In the genomic region with DNA sequence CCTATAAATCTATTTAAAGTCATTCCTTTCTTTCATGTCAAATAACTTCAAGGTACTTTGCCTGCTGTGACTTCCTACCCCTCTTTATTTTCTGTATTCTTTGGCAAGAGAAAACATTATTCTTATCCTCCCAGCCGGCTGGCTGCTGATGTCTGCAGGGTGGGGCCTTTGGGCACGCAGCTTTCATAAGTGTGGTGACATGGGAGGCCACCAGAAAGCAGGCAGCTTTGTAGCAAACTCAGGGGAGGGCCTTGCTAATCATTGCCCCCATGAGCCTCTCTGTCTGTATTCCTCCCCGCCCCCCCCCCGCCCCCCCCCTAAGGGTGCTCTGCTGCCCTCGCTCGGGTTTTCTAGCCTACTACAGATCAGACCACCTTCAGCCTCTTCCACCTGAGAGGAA, we compare ENCODE assay signal across 14 mouse cellular contexts. TPM values are rescaled to one million over a fixed set of nuclear protein-coding genes. Genes with fewer than 3 reads are reported as not detected.
DNase-seq lines count a peak whose midpoint lies in the region; ATAC-seq lines count a peak whose summit lies in the region.
"Had no signal": no experiment of that assay in that cellular context is flagged by ENCODE, and none has a peak within 500 bp of the region (broad histone marks: within the 10 kb centered on the region; RNA-seq: fewer than 3 reads in every experiment).

No protein-coding gene starts in this region.

- H3K27ac ChIP-seq in heart, embryonic 12.5 days (ENCODE audit: poor library complexity, severe bottlenecking): no peak overlapping the region
- H3K27ac ChIP-seq in hindbrain, embryonic 13.5 days: no peak overlapping the region
- H3K27ac ChIP-seq in midbrain, embryonic 16.5 days (ENCODE audit: low read length): no peak overlapping the region
- H3K27ac ChIP-seq: limb, embryonic 15.5 days had no signal

- no peak for DNase-seq in heart, postnatal 14 days
- peak; percentile 29 for DNase-seq in brain, adult 2 months (ENCODE audit: low read depth, low spot score)
- DNase-seq in cerebellum, adult 9-11 months: no peak
- DNase-seq in adrenal gland, postnatal 36 days: no peak
- no peak for DNase-seq in spleen, adult 12 weeks (ENCODE audit: low spot score)
- DNase-seq: cerebellum, postnatal 14 days; right cerebral cortex, adult 18-20 months had no signal

- no peaks in the 10 kb centered on the region; the same call in 1 of the 2 replicates for H3K27me3 ChIP-seq in heart, embryonic 12.5 days (replicated peaks)
- H3K27me3 ChIP-seq in hindbrain, embryonic 13.5 days: no peaks in the 10 kb centered on the region
- H3K27me3 ChIP-seq in midbrain, embryonic 16.5 days (ENCODE audit: control insufficient read depth, insufficient read depth, low read depth, low read length): no peaks in the 10 kb centered on the region
- H3K27me3 ChIP-seq: limb, embryonic 15.5 days had no signal

- H3K4me1 ChIP-seq in heart, embryonic 12.5 days (replicated peaks): 0 out of 2 replicates have a peak, but pooled peaks cover 5% of the 10 kb centered on the region
- H3K4me1 ChIP-seq in hindbrain, embryonic 13.5 days (replicated peaks): peaks cover 3% of the 10 kb centered on the region
- no peaks in the 10 kb centered on the region for H3K4me1 ChIP-seq in midbrain, embryonic 16.5 days (ENCODE audit: control insufficient read depth, insufficient read depth, low read length)

- intact Hi-C loops in heart, postnatal 14 days (cut with DNase I): no loop called here

- H3K4me3 ChIP-seq in heart, embryonic 12.5 days: no peak overlapping the region
- peak overlapping the region; percentile 8; the same call in 1 of the 2 replicates for H3K4me3 ChIP-seq in hindbrain, embryonic 13.5 days
- H3K4me3 ChIP-seq in midbrain, embryonic 16.5 days (ENCODE audit: low read depth, low read length): peak overlapping the region; percentile 17; the same call in 1 of the 2 replicates
- H3K4me3 ChIP-seq: limb, embryonic 15.5 days had no signal

- peak overlapping the region; percentile 53 for H3K4me2 ChIP-seq in heart, embryonic 12.5 days
- peak overlapping the region; percentile 34 for H3K4me2 ChIP-seq in hindbrain, embryonic 13.5 days
- H3K4me2 ChIP-seq in midbrain, embryonic 16.5 days (ENCODE audit: low read length): peak overlapping the region; percentile 36
- H3K4me2 ChIP-seq: limb, embryonic 15.5 days had no signal

- peaks cover 7% of the 10 kb centered on the region for H3K9me3 ChIP-seq in heart, embryonic 12.5 days (replicated peaks)
- peaks cover 18% of the 10 kb centered on the region; the same call in 1 of the 2 replicates for H3K9me3 ChIP-seq in hindbrain, embryonic 13.5 days
- peaks cover 8% of the 10 kb centered on the region; the same call in 1 of the 2 replicates for H3K9me3 ChIP-seq in midbrain, embryonic 16.5 days (replicated peaks; ENCODE audit: control insufficient read depth, low read length, poor library complexity, severe bottlenecking)
- H3K9me3 ChIP-seq: limb, embryonic 15.5 days had no signal

- no peaks in the 10 kb centered on the region for H3K36me3 ChIP-seq in heart, embryonic 12.5 days
- H3K36me3 ChIP-seq in hindbrain, embryonic 13.5 days: no peaks in the 10 kb centered on the region
- no peaks in the 10 kb centered on the region for H3K36me3 ChIP-seq in midbrain, embryonic 16.5 days (ENCODE audit: control insufficient read depth, insufficient read depth, low read length)
- H3K36me3 ChIP-seq: limb, embryonic 15.5 days had no signal

- peak; percentile 66; the same call in 1 of the 2 replicates for ATAC-seq in heart, embryonic 12.5 days (ENCODE audit: insufficient number of reproducible peaks, low FRiP score)
- ATAC-seq in hindbrain, embryonic 13.5 days (ENCODE audit: low FRiP score): no peak
- no peak for ATAC-seq in midbrain, embryonic 16.5 days
- ATAC-seq: activated CD4-positive, CD25-positive, alpha-beta regulatory T cell, adult 4 months had no signal

- WGBS in heart, embryonic 12.5 days: 5% methylated on average over 6 of the region's 6 CpGs
- WGBS in hindbrain, embryonic 13.5 days: 2% methylated on average over 4 of the region's 6 CpGs
- WGBS in midbrain, embryonic 16.5 days: 0% methylated on average over 6 of the region's 6 CpGs

- H3K9ac ChIP-seq in heart, embryonic 12.5 days: no peak overlapping the region
- H3K9ac ChIP-seq in hindbrain, embryonic 13.5 days: no peak overlapping the region; the same call in 1 of the 2 replicates
- no peak overlapping the region for H3K9ac ChIP-seq in midbrain, embryonic 16.5 days (ENCODE audit: low read depth, low read length)
- H3K9ac ChIP-seq: limb, embryonic 15.5 days had no signal

RNA-seq across cellular contexts. Expression of a gene that starts 5.9 kb away (rescaled TPM):
- not detected in 2 replicates for polyA plus RNA-seq in heart, embryonic 12.5 days (2016; fragmentation: Nextera tagmentation; extraction: Ambion mirVana)
- not detected for total RNA-seq in heart, postnatal 14 days (2021)
- not detected in 2 replicates for polyA plus RNA-seq in hindbrain, embryonic 13.5 days (2015; fragmentation: Nextera tagmentation; extraction: Ambion mirVana)
- polyA plus RNA-seq in midbrain, embryonic 16.5 days (2015; fragmentation: Nextera tagmentation; extraction: Ambion mirVana): not detected in 2 replicates
- not detected for total RNA-seq in adrenal gland, postnatal 36 days (2021)
- total RNA-seq: gastrocnemius, adult 18-20 months; megakaryocyte, adult 5-6 weeks had no signal
- polyA plus RNA-seq: activated CD4-positive, CD25-positive, alpha-beta regulatory T cell, adult 4 months; limb, embryonic 15.5 days had no signal

RNA-seq across cellular contexts. Expression of a gene that starts 16.1 kb away (rescaled TPM):
- polyA plus RNA-seq in heart, embryonic 12.5 days (2016; fragmentation: Nextera tagmentation; extraction: Ambion mirVana): not detected in 2 replicates
- total RNA-seq in heart, postnatal 14 days (2021): not detected
- not detected in 2 replicates for polyA plus RNA-seq in hindbrain, embryonic 13.5 days (2015; fragmentation: Nextera tagmentation; extraction: Ambion mirVana)
- 0.03 TPM in 1 of 2 replicates, not detected in the other for polyA plus RNA-seq in midbrain, embryonic 16.5 days (2015; fragmentation: Nextera tagmentation; extraction: Ambion mirVana)
- not detected for total RNA-seq in adrenal gland, postnatal 36 days (2021)
- total RNA-seq: gastrocnemius, adult 18-20 months; megakaryocyte, adult 5-6 weeks had no signal

RNA-seq across cellular contexts. Expression of a gene that starts 21.2 kb away (rescaled TPM):
- polyA plus RNA-seq in heart, embryonic 12.5 days (2016; fragmentation: Nextera tagmentation; extraction: Ambion mirVana): not detected in 2 replicates
- total RNA-seq in heart, postnatal 14 days (2021): not detected
- polyA plus RNA-seq in hindbrain, embryonic 13.5 days (2015; fragmentation: Nextera tagmentation; extraction: Ambion mirVana): not detected in 2 replicates
- polyA plus RNA-seq in midbrain, embryonic 16.5 days (2015; fragmentation: Nextera tagmentation; extraction: Ambion mirVana): not detected in 2 replicates
- not detected for total RNA-seq in adrenal gland, postnatal 36 days (2021)
- total RNA-seq: gastrocnemius, adult 18-20 months; megakaryocyte, adult 5-6 weeks had no signal
- polyA plus RNA-seq: activated CD4-positive, CD25-positive, alpha-beta regulatory T cell, adult 4 months; limb, embryonic 15.5 days had no signal

RNA-seq across cellular contexts. Expression of a gene that starts 29.6 kb away (rescaled TPM):
- polyA plus RNA-seq in heart, embryonic 12.5 days (2016; fragmentation: Nextera tagmentation; extraction: Ambion mirVana): not detected in 2 replicates
- not detected for total RNA-seq in heart, postnatal 14 days (2021)
- not detected in 2 replicates for polyA plus RNA-seq in hindbrain, embryonic 13.5 days (2015; fragmentation: Nextera tagmentation; extraction: Ambion mirVana)
- polyA plus RNA-seq in midbrain, embryonic 16.5 days (2015; fragmentation: Nextera tagmentation; extraction: Ambion mirVana): not detected in 2 replicates
- not detected for total RNA-seq in adrenal gland, postnatal 36 days (2021)
- total RNA-seq: gastrocnemius, adult 18-20 months; megakaryocyte, adult 5-6 weeks had no signal
- polyA plus RNA-seq: activated CD4-positive, CD25-positive, alpha-beta regulatory T cell, adult 4 months; limb, embryonic 15.5 days had no signal

RNA-seq across cellular contexts. Expression of a gene that starts 47.1 kb away (rescaled TPM):
- not detected in 2 replicates for polyA plus RNA-seq in heart, embryonic 12.5 days (2016; fragmentation: Nextera tagmentation; extraction: Ambion mirVana)
- not detected for total RNA-seq in heart, postnatal 14 days (2021)
- not detected in 2 replicates for polyA plus RNA-seq in hindbrain, embryonic 13.5 days (2015; fragmentation: Nextera tagmentation; extraction: Ambion mirVana)
- polyA plus RNA-seq in midbrain, embryonic 16.5 days (2015; fragmentation: Nextera tagmentation; extraction: Ambion mirVana): not detected in 2 replicates
- total RNA-seq in adrenal gland, postnatal 36 days (2021): not detected
- total RNA-seq: gastrocnemius, adult 18-20 months; megakaryocyte, adult 5-6 weeks had no signal
- polyA plus RNA-seq: activated CD4-positive, CD25-positive, alpha-beta regulatory T cell, adult 4 months; limb, embryonic 15.5 days had no signal
